Mouse (Mus musculus) brown adipose tissue, adult 24 weeks (tissue): Measurements from ENCODE around the gene Gadl1. TPM values are rescaled to one million over a fixed set of nuclear protein-coding genes. Genes with fewer than 3 reads are reported as not detected.

Experiments used
- H3K27ac ChIP-seq: fragments of 200-500 bp; replicated peaks from 2 replicates; pipeline ENCODE4 v1.5.1; 2012; ENCODE audit warnings: low read depth, mild to moderate bottlenecking, low read length
- H3K4me1 ChIP-seq: fragments of 200-500 bp; 2 replicates; pipeline ENCODE4 v1.6.1; 2012; ENCODE audit warnings: low read length, mixed read lengths; ENCODE audit not compliant: control insufficient read depth, insufficient read depth, insufficient read length
- H3K4me3 ChIP-seq: fragments of 200-500 bp; 2 replicates; pipeline ENCODE4 v1.5.1; 2012; ENCODE audit warnings: low read depth, mild to moderate bottlenecking, low read length, moderate library complexity; ENCODE audit not compliant: insufficient read depth
- polyA plus RNA-seq: library from polyadenylated mRNA; stranded (reverse); fragments of >200 nt; gene quantifications from 2 replicates; pipeline ENCODE4 v1.2.4, GENCODE M21; 2012; ENCODE audit not compliant: missing spikeins, insufficient read depth, insufficient read length

Gadl1 gene
- polyA plus RNA-seq, 1 experiment: not detected

- Histone ChIP-seq H3K4me3 (no peak overlapping the region), H3K4me1 (no peaks in the 10 kb centered on the region), H3K27ac (0 out of 2 replicates have a peak overlapping the region, but pooled peaks have one; percentile 36)
These were observed 199.5 kb downstream of the Gadl1 start for GRCm38 (mm10) chr9:116108729-116109128.

GRCm38 (mm10) chr9:116111149-116111970 is 202.1 kb downstream of the Gadl1 start:
- Histone ChIP-seq H3K27ac (no peak overlapping the region), H3K4me3 (no peak overlapping the region), H3K4me1 (peaks cover 5% of the 10 kb centered on the region; the same call in 1 of the 2 replicates)

- H3K27ac ChIP-seq: peak overlapping the region; percentile 28
- no peak overlapping the region for H3K4me3 ChIP-seq
- H3K4me1 ChIP-seq: peaks cover 5% of the 10 kb centered on the region; the same call in 1 of the 2 replicates
These were observed 205.1 kb downstream of the Gadl1 start for GRCm38 (mm10) chr9:116114339-116114738.

- no peak overlapping the region for H3K27ac ChIP-seq
- peaks cover 5% of the 10 kb centered on the region; the same call in 1 of the 2 replicates for H3K4me1 ChIP-seq
- H3K4me3 ChIP-seq: no peak overlapping the region
These were observed 206.6 kb downstream of the Gadl1 start for GRCm38 (mm10) chr9:116115875-116116274.

- Histone ChIP-seq H3K27ac (no peak overlapping the region), H3K4me1 (peaks cover 9% of the 10 kb centered on the region; the same call in 1 of the 2 replicates), H3K4me3 (no peak overlapping the region)
These were observed 209.1 kb downstream of the Gadl1 start for GRCm38 (mm10) chr9:116118332-116118872.

GRCm38 (mm10) chr9:116119990-116120389 is 210.7 kb downstream of the Gadl1 start:
- Histone ChIP-seq H3K4me1 (peaks cover 8% of the 10 kb centered on the region; the same call in 1 of the 2 replicates), H3K27ac (no peak overlapping the region), H3K4me3 (no peak overlapping the region)

- H3K27ac ChIP-seq: no peak overlapping the region
- H3K4me1 ChIP-seq: peaks cover 4% of the 10 kb centered on the region; the same call in 1 of the 2 replicates
- H3K4me3 ChIP-seq: no peak overlapping the region
These were observed 212.2 kb downstream of the Gadl1 start for GRCm38 (mm10) chr9:116121472-116121871.

- Histone ChIP-seq H3K4me1 (peaks cover 4% of the 10 kb centered on the region; the same call in 1 of the 2 replicates), H3K4me3 (no peak overlapping the region), H3K27ac (no peak overlapping the region)
These were observed 213.3 kb downstream of the Gadl1 start for GRCm38 (mm10) chr9:116122544-116122943.

- H3K27ac ChIP-seq: 0 out of 2 replicates have a peak overlapping the region, but pooled peaks have one; percentile 5
- H3K4me3 ChIP-seq: no peak overlapping the region
- H3K4me1 ChIP-seq: peaks cover 4% of the 10 kb centered on the region; the same call in 1 of the 2 replicates
These were observed 213.8 kb downstream of the Gadl1 start for GRCm38 (mm10) chr9:116122969-116123589.
